Mouse (Mus musculus) C2C12 (cell line): ENCODE measurements around the gene Cyyr1.
"Not testable (repeated sequence)": the region's sequence is repeated elsewhere in the genome, so short reads cannot be mapped to it uniquely, and the experiment has no call there.

Source experiments
- CEBPB ChIP-seq: IDR thresholded peaks from one replicate; pipeline ENCODE4 v1.6.1; 2011; ENCODE audit warnings: low read depth, mild to moderate bottlenecking, control low read depth, moderate library complexity
- CTCF ChIP-seq: IDR thresholded peaks from one replicate; pipeline ENCODE4 v1.5.1; 2011; ENCODE audit not compliant: control insufficient read depth, insufficient read depth, insufficient read length
- FOSL1 ChIP-seq: IDR thresholded peaks from one replicate; pipeline ENCODE4 v1.8.0; 2011; ENCODE audit warnings: mild to moderate bottlenecking, low read length; ENCODE audit not compliant: poor library complexity, insufficient read depth, severe bottlenecking
- MAX ChIP-seq: IDR thresholded peaks from one replicate; pipeline ENCODE4 v1.6.1; 2011; ENCODE audit warnings: mild to moderate bottlenecking, control low read depth
- MYOD1 ChIP-seq: IDR thresholded peaks from one replicate; pipeline ENCODE4 v1.6.1; 2011; ENCODE audit warnings: low read depth; ENCODE audit not compliant: control insufficient read depth, insufficient read length
- MYOG ChIP-seq: IDR thresholded peaks from one replicate; pipeline ENCODE4 v1.6.1; 2011; ENCODE audit not compliant: control insufficient read depth, insufficient read length; ENCODE audit errors: extremely low read depth
- USF1 ChIP-seq: IDR thresholded peaks from one replicate; pipeline ENCODE4 v1.6.1; 2011; ENCODE audit warnings: low read depth, mild to moderate bottlenecking, control low read depth, moderate library complexity

DNA sequence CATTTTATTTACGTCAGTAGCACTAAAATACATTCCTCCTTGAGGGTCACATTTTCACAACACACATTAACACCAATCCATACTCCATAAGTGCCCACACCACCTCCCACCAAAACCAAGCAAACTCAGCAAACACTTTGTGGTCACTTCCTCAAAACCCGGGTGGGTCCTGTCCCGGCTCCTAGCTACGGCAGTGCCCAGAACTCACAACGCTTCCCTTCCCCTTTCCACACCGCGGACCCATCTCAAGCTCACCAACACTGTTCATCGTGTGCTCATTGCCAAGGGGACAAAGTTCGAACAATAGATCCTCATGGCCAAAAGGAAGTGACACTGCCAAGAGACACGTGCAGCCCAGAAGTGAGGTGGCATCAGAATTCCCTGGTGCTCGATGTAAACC, 1.2 kb downstream of the Cyyr1 start:
- TF ChIP-seq CTCF, MAX, FOSL1, USF1, CEBPB, MYOD1, MYOG: not testable (repeated sequence)
